Mouse (Mus musculus): Measurements from ENCODE around the gene Abcb10.
"Not testable (repeated sequence)": the region's sequence is repeated elsewhere in the genome, so short reads cannot be mapped to it uniquely, and the experiment has no call there.

The Abcb10 gene

GRCm38 (mm10) chr8:123982826-123983400 lies at the start of gene Abcb10:
Gene Abcb10, minus strand, starts transcription at chr8:123983122.
- peak; percentile 89 for DNase-seq (ENCODE audit: low spot score)

DNA sequence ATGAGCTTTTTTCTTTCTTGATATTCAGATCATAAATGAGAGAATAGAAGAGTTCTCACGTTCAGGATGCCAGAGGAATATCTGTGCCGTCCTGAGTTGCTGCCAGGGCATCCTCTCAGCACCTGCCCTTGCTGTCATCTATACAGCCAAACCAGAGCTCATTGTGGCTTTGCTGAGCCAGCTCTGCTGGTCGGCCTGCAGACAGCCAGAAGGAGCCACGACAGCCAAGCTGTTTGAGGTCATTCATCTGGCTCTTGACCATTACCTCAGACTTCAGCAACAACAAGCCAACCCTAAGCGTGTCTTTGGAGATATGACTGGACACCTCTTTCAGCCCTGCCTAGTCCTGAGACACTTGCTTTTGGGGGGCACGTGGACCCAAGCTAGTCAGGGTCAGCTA lies 44.9 kb upstream of the Abcb10 start:
- DNase-seq (ENCODE audit: low spot score): no peak

- DNase-seq (ENCODE audit: low spot score): not testable (repeated sequence)
Measured at GRCm38 (mm10) chr8:124026265-124026664, 43.3 kb upstream of the Abcb10 start.

- DNase-seq (ENCODE audit: low spot score): peak; percentile 96
Measured at GRCm38 (mm10) chr8:124021237-124022227, 38.6 kb upstream of the Abcb10 start, which contains the start of the genes Taf5l and Urb2. Gene Taf5l, minus strand, starts transcription at chr8:124021397. Gene Urb2, plus strand, starts transcription at chr8:124021508.

DNA sequence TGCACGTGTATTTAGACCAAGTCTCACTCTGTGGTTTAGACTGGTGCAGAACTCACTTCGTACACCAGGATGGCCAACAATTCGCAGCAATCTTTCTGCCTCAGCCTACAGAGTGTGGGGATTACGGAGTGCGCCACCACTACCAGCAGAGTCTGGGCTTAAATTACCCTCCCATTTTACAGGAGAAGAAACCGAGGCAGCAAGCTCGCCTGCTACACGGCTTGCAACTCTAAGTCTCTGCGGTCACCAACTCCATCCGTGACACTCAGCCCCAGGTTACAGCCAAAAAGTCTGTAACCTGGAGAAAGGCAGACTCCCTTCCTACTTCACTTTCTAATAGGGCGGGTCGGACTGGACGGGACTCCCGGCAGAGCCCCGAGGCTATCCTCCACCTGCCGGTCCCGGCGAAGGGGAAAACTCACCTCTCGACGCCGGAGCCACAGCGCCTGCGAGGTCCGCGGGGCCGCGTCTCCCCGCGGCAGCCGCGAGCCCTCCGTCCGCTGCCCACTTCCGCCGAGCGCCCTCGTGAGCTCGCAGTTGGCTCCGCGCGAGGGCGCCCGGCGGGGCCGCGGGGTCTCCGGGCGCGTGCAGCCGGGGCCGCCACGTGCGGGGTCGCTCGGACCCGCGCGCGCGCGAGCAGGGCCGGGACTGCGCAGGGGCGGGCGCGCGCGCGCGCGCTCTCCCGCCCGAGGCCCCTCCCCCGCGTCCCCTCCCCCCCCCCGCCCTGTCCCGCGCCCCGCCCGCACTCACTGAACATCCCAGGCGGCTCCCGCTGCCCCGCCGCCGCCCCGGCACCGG lies 37.7 kb upstream of the Abcb10 start:
- DNase-seq (ENCODE audit: low spot score): peak; percentile 83

DNA sequence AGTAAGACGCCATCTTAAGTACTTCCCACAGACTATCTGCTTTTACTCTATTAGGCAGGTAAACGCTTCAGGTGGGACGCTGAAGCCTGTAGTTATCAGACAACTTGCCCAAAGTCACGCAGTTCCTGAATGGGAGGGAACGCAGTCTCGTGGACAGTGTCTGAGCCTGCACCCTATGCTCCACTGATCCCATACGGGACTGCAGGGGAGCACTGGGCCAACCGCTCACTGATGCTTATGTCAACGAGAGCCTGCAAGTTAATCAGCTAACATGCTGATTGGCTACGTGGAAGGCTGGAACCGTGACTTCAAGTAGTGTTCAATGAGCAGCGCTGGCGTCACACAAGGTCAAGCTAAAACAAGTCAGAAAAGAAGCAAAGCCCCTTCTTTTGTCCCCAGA lies 36.9 kb upstream of the Abcb10 start:
- no peak for DNase-seq (ENCODE audit: low spot score)

GRCm38 (mm10) chr8:124014751-124015150 lies 31.8 kb upstream of the Abcb10 start:
- DNase-seq (ENCODE audit: low spot score): no peak

DNA sequence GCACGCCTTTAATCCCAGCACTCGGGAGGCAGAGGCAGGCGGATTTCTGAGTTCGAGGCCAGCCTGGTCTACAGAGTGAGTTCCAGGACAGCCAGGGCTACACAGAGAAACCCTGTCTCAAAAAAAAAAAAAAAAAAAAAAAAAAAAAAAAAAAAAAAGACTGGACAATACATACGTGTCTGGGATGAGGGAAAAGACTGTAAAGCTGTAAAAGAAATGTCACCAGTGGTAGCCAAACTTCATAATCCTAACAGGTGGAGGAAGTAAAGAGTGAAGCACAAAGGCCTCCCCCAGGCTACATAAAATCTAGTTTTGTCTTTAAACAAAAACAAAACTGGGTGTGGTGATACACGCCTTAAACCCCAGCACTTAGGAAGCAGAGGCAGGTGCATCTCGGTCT lies 31.4 kb upstream of the Abcb10 start:
- DNase-seq (ENCODE audit: low spot score): not testable (repeated sequence)

DNA sequence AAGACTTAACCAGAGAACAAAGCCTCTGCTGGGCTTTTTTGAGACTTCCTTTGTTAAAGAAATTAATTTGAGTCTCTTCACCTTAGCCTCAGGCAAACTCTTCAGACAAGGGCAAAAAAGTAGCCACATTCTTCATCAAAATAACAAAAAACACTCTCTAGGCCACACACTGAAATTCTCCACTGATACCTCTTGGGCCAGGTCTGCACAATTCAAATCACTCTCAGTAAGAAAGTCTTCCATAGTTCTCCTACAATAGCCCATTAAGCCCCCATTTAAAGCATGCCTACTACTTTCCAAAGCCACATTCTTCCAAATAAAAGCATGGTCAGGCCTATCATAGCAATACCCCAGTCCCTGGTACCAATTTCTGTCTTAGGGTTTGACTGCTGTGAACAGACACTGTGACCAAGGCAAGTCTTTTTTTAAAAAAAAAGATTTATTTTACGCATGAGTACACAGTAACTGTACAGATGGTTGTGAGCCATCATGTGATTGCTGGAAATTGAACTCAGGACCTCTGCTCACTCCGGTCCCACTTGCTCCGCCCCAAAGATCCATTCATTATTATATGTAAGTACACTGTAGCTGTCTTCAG lies 29.2 kb upstream of the Abcb10 start:
- no peak for DNase-seq (ENCODE audit: low spot score)

DNA sequence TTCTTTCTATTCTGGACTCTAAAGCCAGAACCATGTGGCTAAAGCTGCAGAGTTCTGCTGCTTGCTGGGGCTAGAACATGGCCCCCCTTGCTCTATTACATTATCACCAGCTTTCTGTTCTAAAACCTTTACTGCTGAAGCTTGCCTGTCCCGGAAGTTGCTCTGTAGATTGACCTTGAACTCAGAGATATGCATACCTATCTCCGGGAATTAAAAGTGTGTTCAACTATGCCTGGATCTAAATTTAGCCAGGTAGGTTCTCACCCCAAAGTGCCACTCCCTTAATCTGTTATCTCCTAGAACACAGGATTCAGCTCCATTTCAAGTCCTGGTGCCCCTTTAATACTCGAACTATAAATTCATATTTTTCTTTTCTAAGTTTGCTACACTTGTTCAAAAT lies 28.7 kb upstream of the Abcb10 start:
- DNase-seq (ENCODE audit: low spot score): no peak

GRCm38 (mm10) chr8:124007829-124008228 lies 24.9 kb upstream of the Abcb10 start:
- no peak for DNase-seq (ENCODE audit: low spot score)

DNA sequence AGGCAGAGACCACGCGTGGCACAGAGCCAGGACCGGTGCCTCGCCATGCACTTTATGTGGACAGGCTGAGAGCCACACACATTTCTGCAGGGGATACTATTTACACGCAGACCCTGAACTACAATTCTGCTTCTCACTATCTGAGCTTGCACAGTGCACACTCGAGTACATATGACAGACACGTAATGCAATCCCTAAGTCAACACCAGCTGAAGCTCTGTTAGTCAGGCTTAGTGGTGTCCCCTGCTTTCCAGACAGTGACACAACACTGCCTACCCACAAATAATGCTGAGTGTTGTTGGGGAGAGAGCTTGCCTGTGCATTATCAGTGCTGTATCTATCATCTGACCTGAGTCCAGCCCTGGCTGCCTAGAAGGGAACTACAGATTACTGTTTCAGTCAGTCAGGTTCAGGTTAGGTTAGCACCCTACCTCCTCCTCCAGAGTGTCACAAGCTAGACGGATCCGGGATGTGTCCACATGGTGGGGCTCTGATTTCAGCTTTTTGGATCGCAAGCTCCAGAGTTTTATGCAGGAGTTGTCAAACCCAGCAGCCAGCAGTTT lies 19.7 kb upstream of the Abcb10 start:
- DNase-seq (ENCODE audit: low spot score): no peak

GRCm38 (mm10) chr8:123999568-123999967 lies 16.6 kb upstream of the Abcb10 start:
- DNase-seq (ENCODE audit: low spot score): no peak

DNA sequence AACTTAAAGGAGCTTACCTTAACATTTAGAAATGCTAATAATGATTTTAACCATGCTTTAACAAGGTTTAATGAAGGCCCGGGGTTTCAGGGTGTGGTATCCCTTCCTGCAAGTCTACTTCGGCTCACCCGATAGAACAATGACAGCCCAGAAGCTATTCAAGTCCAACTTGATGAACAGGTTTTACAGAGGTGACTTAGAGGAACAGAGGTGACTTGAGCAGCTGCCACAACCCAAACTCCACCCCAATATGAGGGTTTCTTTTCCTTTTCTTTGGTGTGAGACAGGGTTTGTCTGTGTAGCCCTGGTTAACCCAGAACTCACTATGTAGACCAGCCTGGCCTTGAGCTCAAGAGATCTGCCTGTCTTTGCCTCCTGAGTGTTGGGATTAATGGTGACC lies 11.1 kb upstream of the Abcb10 start:
- no peak for DNase-seq (ENCODE audit: low spot score)

- DNase-seq (ENCODE audit: low spot score): no peak
Measured at GRCm38 (mm10) chr8:123993597-123993996, 10.7 kb upstream of the Abcb10 start.

- DNase-seq (ENCODE audit: low spot score): no peak
Measured at GRCm38 (mm10) chr8:123992587-123992986, 9.7 kb upstream of the Abcb10 start.

DNA sequence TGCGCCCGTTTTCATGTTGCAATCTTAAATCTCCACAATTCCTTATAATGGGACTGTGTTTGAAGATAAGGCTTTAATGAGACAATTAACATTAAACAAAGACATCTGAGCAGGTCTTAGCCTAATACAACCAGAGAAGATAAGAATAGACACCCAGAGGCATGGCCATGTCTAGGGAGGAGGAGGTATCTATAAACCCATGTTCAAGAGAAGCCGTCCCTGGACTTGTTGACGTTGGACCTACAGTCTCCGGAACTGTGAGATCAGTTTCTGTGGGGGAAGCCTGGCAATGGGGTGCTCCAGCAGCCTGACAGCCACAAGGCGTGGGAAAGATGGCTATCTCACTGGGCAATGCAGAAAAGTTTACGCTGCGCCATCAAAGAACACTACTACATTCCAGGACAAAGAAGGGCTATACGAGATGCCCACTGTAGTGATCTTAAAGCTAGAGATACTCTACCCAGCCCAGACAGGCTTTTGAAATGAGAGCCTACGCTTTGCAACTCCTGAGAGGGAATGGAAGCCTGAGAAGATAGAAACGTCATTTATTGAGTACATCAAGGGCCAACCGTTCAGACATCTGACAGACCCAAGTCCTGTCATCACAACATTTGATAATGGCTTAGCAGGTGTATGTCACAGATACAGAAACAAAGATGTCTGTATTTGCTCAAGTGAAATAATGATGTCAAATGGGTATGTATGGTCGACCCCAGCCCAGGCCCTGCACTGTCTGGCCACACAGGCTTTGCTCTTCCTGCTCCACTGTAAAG lies 7.5 kb upstream of the Abcb10 start:
- no peak for DNase-seq (ENCODE audit: low spot score)

- no peak for DNase-seq (ENCODE audit: low spot score)
Measured at GRCm38 (mm10) chr8:123989128-123989527, 6.2 kb upstream of the Abcb10 start.

- no peak for DNase-seq (ENCODE audit: low spot score)
Measured at GRCm38 (mm10) chr8:123988605-123989038, 5.7 kb upstream of the Abcb10 start.

DNA sequence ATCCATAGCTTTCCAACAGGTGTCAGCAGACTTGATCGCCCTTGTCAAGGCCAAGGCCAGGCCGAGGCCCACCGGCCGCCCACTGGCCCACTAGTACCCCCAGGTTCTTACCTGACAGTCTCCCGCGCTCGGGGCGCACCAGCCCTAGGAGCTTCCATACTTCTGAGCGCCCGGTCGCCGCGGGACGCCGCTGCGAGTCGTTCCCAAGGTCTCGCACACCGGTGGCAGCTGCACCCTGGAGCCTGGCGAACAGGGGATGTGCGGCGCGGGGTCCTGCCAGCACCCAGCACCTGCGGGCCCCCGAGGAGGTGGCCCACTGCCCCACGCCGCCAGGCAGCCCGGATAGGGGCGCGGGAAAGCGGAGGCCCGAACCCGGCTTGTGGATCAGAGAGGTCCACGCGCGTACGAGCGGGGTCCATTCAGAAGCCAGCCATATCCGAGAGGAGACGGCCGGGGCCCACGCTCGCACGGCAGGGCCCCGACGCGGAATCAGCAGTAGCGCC lies 580 bp downstream of the Abcb10 start:
- DNase-seq (ENCODE audit: low spot score): peak; percentile 59

GRCm38 (mm10) chr8:123981674-123982073 lies 1.2 kb downstream of the Abcb10 start:
- peak; percentile 58 for DNase-seq (ENCODE audit: low spot score)

Data from testis, postnatal 10 days (tissue).